Mouse (Mus musculus) T-helper 1 cell (primary cell): ENCODE data around the gene Pde7b.

Experiments used
- in situ Hi-C: fragments of 300-600 bp; cut with MboI, MseI; formaldehyde crosslinking; loops from one replicate; pipeline ENCODE4 v1.15.1; 2025; ENCODE audit warnings: high pct_unique_total_duplicates

The Pde7b gene

DNA sequence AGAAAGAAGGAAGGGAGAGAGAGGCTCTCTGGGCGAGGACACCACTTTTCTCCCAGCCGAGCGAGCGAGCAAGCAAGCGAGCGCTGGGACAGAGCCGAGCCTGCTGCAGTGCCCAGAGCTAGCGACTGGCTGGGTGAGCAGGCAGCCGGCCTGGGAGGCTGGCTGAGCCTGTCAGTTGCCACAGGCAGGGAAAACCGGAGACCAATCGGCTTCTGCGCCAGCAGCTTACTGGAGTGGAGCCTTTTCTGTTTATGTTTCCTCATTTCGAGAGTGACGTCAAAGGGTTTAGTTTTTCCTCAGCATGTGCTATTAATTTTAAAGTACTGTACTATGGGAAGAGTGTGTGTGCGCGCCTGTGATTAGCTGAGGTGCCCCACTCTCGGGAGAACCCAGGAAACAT is at the start of gene Pde7b:
Pde7b (minus strand) TSS at position 173 of the 400 bp plus-strand sequence.
- in situ Hi-C loops = no loop called here

DNA sequence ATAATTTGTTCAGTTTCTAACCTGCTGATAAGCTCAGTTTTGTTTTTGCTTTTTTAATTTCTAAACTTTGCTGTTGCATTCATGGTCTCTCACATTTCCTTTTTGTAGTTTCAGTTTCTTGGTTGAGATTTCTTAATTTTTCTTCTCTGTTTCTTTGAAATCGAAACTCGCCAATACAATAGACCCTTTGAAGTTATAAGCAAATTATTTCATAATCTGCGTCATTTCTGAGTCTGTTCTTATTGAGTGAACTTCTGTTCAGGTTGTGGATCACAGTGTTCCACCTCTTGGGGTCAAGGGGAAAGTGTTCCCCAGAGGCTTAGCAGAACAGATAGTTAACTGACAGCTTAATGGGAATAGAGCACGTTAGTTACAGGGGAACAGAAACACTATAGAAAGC is 47.2 kb upstream of the Pde7b start:
- in situ Hi-C loops = no loop called here

- in situ Hi-C loops = no loop called here
These were observed 45.6 kb upstream of the Pde7b start for GRCm38 (mm10) chr10:20770418-20770888.

DNA sequence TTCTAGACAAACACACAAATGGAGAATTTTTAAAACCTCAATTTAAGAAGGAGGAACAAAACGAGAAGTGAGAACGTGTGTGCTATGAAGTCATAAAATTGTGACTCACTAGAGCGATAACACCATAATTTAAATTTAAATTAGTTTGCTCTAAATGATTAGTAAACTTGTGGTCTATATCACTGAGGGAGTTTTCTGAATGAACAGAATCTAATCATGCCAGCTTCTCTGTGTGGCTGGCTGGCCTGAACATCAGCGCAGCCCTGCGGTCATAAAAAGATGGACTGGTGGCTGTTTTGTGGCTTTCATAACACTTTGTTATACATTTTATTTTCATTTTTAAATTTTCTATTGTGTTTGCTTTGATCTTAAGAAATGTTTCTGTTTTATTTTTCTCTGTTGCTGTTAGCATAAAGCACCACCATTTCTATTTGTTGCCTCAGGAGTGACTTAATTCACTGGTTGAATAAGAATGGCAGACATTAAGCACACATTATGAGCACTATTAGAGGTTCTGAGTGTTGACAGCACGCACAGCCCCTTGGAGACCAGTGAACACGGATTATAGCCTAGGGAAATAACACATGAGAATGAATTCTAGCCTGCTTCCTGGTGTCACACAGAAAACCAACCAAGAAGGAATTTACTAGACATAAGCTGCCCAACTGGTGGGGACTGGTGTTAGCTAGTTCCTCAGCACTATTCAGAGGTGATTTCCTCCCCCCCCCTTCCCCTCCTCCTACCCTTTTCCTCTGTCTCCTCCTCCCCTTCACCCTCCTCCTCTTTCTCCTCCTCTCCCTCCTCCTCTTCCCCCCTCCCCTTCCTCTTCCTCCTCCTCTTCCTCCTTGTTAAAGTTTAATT is 44.9 kb upstream of the Pde7b start:
- in situ Hi-C loops = no loop called here

GRCm38 (mm10) chr10:20764352-20764751 is 39.5 kb upstream of the Pde7b start:
- in situ Hi-C loops = no loop called here

GRCm38 (mm10) chr10:20758939-20759338 is 34.1 kb upstream of the Pde7b start:
- in situ Hi-C loops = no loop called here

DNA sequence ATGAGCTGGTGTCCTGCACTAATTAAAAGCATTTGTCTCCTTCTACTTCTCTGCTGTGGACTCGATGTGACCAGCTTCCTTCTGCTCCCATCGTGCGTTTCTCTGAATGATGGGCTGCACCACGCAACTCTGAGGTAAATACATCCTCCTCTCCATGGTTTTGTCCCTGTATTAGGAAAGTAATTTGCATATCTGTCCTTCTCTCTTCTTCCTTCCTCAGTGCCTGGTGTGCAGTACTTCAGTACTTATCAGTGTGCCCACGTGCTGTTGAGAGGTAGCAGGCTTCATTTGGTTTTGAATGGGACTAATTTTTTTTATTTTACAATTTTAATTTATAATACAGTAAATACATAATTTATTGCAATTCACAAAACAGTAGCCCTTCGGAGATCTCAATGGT is 33.4 kb upstream of the Pde7b start:
- in situ Hi-C loops = no loop called here

DNA sequence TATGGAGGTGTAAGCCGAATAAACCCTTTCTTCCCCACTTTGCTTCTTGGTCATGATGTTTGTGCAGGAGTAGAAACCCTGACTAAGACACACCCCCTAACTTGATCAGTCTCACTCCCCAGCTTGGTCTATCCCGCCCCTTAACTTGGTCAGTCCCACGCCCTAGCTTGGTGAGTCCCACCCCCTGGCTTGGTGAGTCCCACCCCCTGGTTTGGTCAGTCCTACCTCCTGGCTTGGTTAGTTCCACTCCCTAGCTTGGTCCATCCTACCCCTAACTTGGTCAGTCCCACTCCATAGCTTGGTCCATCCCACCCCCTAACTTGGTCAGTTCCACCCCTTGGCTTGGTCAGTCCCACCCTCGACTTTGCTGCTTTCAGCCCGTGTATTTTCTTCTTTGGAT is 31.3 kb upstream of the Pde7b start:
- in situ Hi-C loops = no loop called here

DNA sequence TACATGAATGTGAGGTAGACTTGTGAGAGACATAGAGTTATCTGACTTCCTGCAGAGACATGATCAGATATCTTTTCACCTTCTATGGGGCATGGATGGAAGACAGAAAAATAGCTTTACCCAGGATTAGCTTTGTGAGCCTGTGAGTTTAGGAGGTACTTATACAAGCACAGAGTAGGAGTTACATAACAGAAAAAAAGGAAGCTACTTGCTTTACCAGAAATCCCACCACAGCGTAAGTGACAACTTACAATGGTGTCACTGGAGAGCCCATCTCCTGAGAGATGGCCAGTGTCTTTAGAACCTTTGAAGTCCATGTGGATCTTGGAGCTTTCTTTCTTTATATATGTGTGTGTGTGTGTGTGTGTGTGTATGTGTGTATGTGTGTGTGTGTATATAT is 28.0 kb upstream of the Pde7b start:
- in situ Hi-C loops = no loop called here

DNA sequence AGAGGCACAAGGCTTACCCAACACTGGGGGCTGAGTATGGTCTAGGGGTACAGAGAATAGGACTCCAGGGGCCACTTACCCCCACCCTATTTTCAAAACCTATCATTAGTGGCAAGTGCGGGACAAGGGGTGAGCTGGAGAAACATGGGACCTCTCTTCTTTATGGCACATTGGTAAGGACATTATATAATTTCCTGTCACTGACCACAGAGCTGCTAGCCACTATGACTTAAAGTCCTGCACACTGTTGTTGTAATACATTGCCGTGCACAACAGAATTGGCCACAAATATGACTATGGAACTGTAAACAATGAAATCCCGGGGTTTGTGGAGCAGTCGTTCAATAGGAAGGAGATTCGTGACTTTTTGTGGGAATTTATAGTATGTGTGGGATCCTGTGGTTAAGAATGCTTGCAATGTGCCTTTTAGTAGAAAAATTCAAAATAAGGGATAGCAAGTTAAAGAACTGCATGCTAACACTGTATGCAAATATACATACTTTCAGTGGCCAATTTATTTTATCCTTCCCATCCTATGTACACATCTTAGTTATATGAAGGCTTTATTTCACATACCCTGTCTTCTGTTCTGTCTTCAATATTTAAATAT is 25.9 kb upstream of the Pde7b start:
- in situ Hi-C loops = no loop called here

DNA sequence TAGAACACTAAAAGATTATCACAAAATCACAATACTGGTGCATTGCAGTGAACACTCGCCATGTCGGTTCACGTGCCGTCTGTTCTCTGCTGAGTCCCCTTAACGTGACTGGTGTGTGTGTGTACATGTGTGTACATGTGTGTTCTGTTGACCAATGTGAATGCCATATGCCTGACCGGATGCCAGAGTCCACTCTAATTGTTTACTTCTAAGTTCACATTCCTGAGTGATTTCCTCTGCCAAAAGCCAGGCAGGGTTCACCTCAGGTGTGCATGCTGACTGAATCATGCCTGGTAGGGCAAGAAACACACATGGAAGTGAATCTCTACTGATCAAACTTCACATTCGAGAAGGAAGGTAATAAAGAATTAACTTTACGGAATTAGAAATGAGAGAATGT is 24.1 kb upstream of the Pde7b start:
- in situ Hi-C loops = no loop called here

- in situ Hi-C loops = no loop called here
These were observed 22.4 kb upstream of the Pde7b start for GRCm38 (mm10) chr10:20747229-20747628.

GRCm38 (mm10) chr10:20739801-20740200 is 14.9 kb upstream of the Pde7b start:
- in situ Hi-C loops = no loop called here

DNA sequence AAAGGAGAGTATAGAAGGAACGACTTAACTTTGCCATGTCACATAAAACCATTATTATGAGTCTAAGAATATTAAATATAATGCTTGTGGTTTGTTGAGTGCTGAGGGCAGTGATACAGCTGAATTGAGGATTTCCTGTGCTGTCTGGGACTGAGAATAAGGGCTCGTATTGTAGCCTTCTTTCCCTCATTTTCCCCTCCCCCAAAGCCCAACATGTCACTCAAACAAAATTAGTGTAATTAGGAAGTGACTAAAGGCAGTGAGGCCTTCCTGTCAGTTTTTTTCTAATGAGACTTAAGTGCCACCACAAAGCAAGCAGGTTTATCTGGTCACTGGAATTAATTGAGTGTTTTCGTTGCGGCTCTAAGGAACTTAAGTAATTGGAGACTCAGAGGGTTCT is 12.3 kb upstream of the Pde7b start:
- in situ Hi-C loops = no loop called here

- in situ Hi-C loops = no loop called here
These were observed 11.0 kb upstream of the Pde7b start for GRCm38 (mm10) chr10:20735775-20736449.

GRCm38 (mm10) chr10:20733576-20733975 is 8.7 kb upstream of the Pde7b start:
- in situ Hi-C loops = no loop called here

DNA sequence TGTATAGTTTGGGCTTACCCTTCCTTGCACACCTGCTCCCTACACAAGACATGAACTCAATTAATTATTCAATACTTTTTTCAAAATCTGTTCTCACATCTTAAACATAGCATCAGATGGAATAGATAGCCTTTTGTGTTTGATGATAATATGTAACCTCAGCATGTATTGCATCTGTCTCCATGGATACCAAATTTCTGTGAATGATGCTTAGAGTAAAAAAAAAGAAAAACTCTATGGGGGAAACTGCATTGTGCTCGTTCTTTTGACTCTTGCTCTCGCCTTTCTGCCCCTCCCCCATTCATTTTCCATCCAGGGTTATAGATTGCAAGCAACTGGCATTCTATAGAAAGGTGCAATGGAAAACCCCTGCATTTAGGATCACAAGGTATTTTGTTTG is 7.3 kb upstream of the Pde7b start:
- in situ Hi-C loops = no loop called here

DNA sequence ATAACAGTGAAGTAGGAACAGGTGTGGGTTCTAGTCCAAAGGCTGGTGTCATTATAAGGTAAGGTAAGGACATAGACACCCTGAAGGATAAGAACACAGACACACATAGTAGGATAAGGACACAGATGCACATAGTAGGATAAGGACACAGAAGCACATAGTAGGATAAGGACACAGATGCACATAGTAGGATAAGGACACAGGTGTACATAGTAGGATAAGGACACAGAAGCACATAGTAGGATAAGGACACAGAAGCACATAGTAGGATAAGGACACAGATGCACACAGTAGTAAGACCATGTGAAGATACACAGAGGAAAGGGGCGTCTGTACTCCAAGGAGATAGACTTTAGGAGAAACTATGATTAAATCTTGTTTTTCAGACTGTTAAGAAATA is 5.2 kb upstream of the Pde7b start:
- in situ Hi-C loops = no loop called here

GRCm38 (mm10) chr10:20725384-20725983 is 606 bp upstream of the Pde7b start:
- in situ Hi-C loops = no loop called here

- in situ Hi-C loops = no loop called here
These were observed 427 bp downstream of the Pde7b start for GRCm38 (mm10) chr10:20724451-20724850.

- in situ Hi-C loops = no loop called here
These were observed 916 bp downstream of the Pde7b start for GRCm38 (mm10) chr10:20723962-20724361.

DNA sequence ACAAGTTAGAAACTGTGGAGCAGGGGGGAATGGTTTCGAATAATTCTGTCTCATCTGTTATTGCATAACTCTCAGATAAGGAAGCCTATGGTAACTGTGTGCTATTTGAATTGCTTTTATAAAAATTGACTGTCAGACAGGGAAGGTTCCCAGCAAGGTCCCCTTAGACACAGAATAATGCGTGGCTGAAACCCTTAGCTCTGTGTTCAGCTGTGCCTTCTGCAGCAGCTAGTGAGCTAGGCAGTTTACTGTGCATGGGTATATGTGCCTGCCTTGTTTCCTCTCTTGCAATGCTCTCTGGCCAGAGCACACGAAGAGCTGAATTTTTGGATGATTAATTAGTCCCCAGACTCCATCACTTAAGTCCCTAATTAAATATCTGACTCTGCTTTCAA is 1.4 kb downstream of the Pde7b start:
- in situ Hi-C loops = no loop called here
